Mouse (Mus musculus): ENCODE results near the gene Cpm.

Gene Cpm

GRCm38 (mm10) chr10:117689297-117690100, 60.2 kb downstream of the Cpm start:
- DNase-seq (ENCODE audit: low spot score in 2 of 2), result no peak

- DNase-seq (ENCODE audit: low spot score in 2 of 2), result no peak
Observed at GRCm38 (mm10) chr10:117690101-117690352, 60.7 kb downstream of the Cpm start.

GRCm38 (mm10) chr10:117690770-117691296, 61.5 kb downstream of the Cpm start:
- no peak for DNase-seq (ENCODE audit: low spot score in 2 of 2)

- DNase-seq (ENCODE audit: low spot score in 2 of 2), result no peak
Observed at GRCm38 (mm10) chr10:117691389-117691968, 62.2 kb downstream of the Cpm start.

GRCm38 (mm10) chr10:117692173-117692572, 62.9 kb downstream of the Cpm start:
- DNase-seq (ENCODE audit: low spot score in 2 of 2), result no peak

- DNase-seq (ENCODE audit: low spot score in 2 of 2), result no peak
Observed at GRCm38 (mm10) chr10:117692953-117693352, 63.7 kb downstream of the Cpm start.

- no peak for DNase-seq (ENCODE audit: low spot score in 2 of 2)
Observed at GRCm38 (mm10) chr10:117694255-117694953, 65.1 kb downstream of the Cpm start.

- DNase-seq (ENCODE audit: low spot score in 2 of 2), result no peak
Observed at GRCm38 (mm10) chr10:117695027-117695426, 65.7 kb downstream of the Cpm start.

GRCm38 (mm10) chr10:117695605-117696004, 66.3 kb downstream of the Cpm start:
- DNase-seq (ENCODE audit: low spot score in 2 of 2), result no peak

- no peak for DNase-seq (ENCODE audit: low spot score in 2 of 2)
Observed at GRCm38 (mm10) chr10:117696021-117696826, 66.9 kb downstream of the Cpm start.

- no peak for DNase-seq (ENCODE audit: low spot score in 2 of 2)
Observed at GRCm38 (mm10) chr10:117696827-117697560, 67.7 kb downstream of the Cpm start.

- no peak for DNase-seq (ENCODE audit: low spot score in 2 of 2)
Observed at GRCm38 (mm10) chr10:117697561-117698115, 68.3 kb downstream of the Cpm start.

GRCm38 (mm10) chr10:117698313-117699138, 69.2 kb downstream of the Cpm start:
- DNase-seq (ENCODE audit: low spot score in 2 of 2), result no peak

GRCm38 (mm10) chr10:117699914-117700313, 70.6 kb downstream of the Cpm start:
- no peak for DNase-seq (ENCODE audit: low spot score in 2 of 2)

GRCm38 (mm10) chr10:117700450-117700849, 71.2 kb downstream of the Cpm start:
- DNase-seq (ENCODE audit: low spot score in 2 of 2), result no peak

GRCm38 (mm10) chr10:117701034-117701829, 71.9 kb downstream of the Cpm start:
- DNase-seq (ENCODE audit: low spot score in 2 of 2), result no peak

GRCm38 (mm10) chr10:117702024-117702833, 72.9 kb downstream of the Cpm start:
- DNase-seq (ENCODE audit: low spot score in 2 of 2), result no peak

- DNase-seq (ENCODE audit: low spot score in 2 of 2), result no peak
Observed at GRCm38 (mm10) chr10:117703506-117703905, 74.2 kb downstream of the Cpm start.

Measured in thymus, postnatal 10 days (tissue).